Mouse (Mus musculus) right cerebral cortex, postnatal 36 days (tissue): ENCODE data around the gene Cacna2d2.
"Not testable (repeated sequence)": the region's sequence is repeated elsewhere in the genome, so short reads cannot be mapped to it uniquely, and the experiment has no call there.

ENCODE experiments used
- DNase-seq, 2 experiments: peaks; one replicate each; pipeline ENCODE4 v3.0.0; 2022; ENCODE audit warnings: low spot score in 2 of 2, mixed read lengths in 1 of 2

Gene Cacna2d2

DNA sequence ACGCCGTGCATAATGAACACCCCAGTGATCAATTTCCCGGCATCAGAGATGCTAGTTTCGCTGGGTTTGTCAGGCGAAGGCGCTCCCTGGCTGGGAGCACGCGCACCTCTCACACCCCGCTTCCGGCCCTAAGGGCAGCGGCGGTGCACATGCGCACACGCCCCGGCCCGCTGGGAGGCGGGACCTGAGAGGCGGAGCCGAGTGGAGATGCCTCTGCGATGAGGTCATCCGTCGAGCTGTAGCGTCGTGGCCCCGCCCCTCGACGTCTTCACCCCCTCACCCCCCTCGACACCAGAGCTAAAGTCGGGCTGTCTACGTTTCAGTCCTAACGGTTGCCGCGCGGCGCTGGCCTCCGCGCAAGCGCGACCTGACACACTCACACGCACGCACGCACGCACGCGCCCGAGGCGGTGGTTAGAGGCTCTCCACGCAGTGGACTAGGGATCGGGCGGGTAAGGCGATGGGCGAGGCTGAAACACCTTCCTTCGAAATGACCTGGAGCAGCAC is 155.0 kb downstream of the Cacna2d2 start:
- peak; percentile 95 for DNase-seq

DNA sequence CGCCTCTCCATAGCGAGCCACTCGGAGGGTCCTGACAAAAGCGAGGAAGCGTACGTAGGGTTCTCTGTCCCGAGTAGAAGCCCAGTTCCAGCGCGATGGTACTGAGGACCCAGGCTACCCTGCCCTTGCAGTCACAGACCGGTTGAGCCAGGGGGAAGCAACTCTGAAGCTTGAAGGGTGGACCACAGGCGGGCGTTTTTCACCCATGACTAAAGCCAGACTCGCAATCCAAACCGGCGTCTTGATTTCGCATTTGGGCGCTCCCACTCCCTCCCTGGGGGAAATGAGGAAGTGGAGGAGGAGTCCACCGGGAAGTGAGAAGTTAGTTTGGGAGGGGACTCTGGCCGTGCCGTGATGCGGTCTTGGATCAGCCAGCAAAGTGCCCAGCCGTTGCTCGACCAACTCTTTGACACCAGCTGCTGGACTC is 155.6 kb downstream of the Cacna2d2 start:
- no peak for DNase-seq

DNA sequence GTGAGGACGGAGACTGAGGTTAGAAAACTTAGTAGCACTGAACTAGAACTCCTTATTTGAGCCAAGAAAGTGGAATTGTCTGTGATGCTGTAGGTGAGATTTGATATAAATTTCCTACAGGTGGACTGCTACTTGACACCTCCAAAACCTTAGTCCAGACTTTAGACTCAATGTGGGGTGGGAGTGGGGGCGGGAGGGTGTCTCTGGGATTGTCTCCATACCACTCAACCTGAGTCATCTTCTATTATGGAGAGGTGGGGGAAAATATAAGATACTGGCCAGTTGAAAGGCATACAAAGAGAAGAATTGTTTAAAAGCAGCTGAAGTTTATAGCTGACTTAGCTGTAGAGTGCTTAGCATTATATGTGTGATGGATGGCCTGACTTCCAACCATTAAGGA is 156.3 kb downstream of the Cacna2d2 start:
- no peak for DNase-seq

DNA sequence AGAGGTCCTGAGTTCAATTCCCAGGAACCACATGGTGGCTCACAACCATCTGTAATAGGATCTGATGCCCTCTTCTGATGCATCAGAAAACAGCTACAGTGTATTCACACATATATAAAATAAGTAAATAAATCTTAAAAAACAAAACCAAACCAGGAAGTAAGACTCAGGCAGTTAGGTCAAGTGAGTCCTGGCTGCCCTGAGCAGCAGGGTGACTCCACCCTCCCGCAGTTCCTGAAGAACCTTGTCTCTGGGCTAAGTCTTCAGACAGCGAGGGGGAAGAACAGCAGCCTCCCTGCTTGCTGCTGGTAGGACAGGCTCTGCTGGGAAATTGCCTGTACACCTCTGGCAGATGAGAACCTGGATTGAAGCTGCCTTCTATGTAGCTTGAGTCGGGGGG is 156.9 kb downstream of the Cacna2d2 start:
- DNase-seq: no peak

DNA sequence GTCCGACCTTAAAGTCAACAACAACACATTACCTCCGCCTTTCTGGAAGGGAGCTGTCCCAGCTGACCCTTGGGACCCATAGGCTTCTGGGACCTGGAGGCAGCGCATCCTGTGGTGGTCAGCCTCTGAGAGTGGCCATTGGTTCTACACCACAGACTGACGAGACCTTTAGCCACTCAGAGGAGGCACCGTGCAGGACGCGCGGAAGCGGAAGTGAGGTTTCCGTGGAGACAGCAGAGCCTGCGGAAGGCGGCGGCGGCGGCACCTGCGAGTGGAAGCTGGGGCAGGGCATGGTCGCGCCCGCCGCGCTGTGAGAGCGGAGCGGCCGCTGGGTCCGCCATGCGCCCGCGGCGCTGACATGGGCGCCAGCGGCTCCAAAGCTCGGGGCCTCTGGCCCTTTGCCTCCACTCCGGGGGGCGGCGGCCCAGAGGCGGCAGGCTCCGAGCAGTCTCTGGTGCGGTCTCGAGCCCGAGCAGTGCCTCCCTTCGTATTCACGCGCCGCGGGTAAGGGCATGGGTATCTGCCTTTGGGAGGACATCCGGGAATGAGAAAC is 163.7 kb downstream of the Cacna2d2 start, which contains the start of gene Tusc2:
Gene Tusc2, plus strand, starts transcription at position 227 of the 553 bp plus-strand sequence.
- peak; percentile 96 to 98 for DNase-seq

DNA sequence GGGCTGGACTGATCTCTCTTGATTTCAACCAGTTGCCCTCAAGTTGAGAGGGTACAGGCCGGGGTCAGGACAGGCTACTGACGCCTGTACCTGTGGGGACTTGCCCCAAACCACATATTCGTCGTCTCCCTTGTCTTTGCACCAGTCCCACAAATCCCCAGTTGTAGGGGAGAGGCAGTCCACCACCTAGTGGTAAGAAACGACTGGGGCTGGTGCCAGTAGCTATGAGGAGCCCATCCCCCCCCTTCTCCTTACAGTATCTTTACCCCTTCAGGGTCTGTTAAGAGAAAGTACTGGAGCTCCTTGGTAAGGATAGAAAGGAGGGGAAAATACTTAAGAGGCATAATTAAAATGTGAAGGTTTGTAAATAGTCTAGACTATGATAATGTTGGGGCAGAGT is 166.1 kb downstream of the Cacna2d2 start:
- DNase-seq: not testable (repeated sequence)

DNA sequence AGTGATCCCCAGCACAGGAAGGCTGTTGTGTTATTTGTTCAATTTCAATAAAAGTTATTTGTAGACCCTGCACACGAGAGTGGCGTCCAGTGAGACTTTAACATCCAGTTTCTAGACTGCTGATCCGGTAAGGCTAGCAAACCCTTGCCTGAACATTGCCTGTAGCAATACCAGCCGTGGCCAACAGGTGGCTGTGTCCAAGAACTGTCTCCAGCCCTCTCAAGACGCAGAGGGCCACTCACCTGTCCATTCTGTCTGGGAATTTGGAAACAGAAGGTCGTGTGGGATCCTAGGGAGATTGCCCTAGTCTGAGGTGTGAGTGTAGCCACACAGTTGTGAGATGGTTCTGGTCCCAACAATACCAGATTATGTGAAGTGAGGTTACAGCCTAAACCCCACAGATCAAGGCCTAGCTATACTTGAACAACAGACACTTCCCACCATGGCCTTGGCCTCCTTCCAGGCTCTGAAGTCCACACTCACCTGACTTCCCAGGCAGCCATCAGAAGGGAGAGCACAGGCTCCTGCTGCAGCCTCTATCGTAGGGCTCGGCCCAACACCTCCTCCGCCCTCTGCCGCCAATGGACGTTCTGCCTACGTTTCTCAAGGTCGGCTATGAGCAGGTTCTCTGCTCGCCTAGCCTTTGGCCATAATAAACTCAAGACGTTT is 166.8 kb downstream of the Cacna2d2 start:
- peak; percentile 55 to 56 for DNase-seq

DNA sequence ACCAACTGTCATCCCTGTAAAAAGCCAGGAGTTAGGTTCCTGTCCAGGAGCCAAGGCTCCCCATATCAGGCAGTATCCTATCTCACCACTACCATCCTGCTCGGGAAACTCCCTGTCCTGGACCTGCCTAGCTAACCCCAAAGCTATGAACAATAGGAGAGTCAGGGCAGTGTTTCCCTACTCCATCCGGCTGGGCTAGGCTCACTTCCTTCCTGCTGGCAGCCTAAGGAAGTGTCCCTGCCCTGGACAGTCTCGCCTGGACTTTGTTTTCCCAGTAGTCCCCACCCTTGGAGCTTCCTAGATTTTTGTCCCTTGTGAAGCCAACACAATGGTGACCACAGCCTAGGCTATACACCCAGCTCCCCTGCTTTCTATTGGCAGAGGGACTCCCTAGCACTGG is 167.4 kb downstream of the Cacna2d2 start:
- DNase-seq: no peak

DNA sequence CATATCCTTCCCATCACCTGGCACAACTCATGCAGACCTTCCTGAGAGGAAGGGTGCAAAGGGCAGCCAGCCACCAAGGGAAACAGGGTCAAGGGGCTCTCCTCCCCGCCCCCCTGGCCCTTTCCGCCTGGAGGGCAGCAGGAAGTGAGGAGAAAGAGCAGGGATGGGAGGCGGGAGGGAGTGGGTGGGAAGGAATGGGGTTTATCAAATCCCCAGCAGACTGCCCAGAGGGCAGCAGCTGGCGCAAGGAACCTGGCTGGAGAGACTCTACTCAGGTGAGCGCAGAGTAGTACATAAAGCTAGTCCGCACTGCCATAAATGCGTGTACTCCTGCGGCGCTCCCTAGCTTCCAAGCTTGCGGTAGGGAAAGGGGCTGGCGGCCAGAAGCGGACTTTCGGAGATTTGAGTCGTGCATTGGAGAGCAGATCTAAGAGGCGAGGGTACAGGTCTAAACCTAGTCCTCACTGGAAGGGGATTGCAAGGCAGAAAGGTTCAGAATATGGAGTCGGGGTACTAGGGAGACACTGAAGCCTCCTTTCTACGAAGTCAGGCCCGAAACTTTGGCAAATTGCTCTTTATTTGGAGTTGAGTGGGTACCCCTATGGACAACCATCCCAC is 168.4 kb downstream of the Cacna2d2 start, which contains the start of gene Hyal2:
Gene Hyal2, plus strand, starts transcription at position 244 of the 618 bp plus-strand sequence.
- DNase-seq: no peak

DNA sequence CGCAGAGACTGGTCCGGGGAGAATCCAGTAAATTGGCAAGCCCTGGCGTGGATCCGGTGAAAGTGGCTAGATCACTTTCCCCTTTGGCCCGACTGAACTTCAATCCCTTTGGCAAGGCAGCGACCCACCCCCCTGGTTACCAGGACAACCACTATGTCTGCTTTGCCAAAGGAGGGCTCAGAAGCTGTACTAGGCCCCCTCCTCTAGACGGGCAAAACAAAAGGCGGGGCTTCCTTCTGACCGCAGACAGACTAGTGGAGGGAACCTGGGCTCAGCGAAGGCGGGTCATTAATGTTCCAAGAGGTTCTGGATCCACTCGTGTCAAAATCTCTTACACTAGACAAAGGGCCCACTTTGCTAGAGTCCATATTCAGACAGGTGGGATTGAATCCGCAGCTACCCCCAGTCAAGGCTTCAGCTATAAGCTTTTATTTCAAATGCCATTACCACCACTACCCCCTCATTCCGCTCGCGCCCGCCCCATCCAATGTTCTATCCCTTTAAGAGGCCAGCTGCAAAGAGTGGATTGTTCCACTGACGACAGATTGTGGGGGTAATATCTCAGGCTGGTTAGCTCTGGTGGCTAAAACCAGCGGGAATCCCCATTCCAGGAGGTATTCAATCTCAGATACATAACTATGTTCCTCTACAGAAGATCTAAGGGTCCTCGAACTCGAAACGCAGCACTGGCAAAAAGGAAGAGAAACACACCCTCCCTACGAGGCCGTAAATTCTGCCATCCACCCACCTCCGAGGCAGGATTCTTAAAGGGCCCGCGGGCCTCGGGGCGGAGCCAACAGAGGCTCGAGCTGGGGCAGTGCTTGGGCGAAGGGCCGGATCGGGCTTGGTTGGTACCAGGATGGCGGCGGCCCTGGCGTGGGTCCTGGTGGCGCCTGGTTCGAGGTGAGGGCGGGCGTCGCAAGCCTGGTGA is 169.2 kb downstream of the Cacna2d2 start:
- peak; percentile 61 to 66 for DNase-seq

DNA sequence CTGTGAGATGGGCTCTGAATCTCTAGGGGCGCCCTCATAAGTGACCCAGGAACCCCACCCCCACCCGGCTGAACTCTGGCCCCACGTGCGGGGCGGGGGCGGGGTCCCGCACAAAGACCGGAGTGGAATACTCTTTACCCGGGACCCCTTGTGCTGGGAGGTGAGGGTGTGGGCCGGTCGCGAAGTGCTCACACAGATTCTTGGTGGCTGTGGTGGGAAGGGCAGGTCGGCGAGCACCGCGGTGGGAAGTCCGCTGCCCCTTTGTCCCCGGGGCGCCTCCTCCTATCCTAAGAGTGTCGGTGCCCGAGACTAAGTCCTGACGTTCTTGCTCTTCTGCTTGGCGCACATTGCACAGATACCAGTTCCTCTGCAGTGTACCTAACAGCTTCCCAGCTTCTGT is 169.9 kb downstream of the Cacna2d2 start:
- no peak for DNase-seq

DNA sequence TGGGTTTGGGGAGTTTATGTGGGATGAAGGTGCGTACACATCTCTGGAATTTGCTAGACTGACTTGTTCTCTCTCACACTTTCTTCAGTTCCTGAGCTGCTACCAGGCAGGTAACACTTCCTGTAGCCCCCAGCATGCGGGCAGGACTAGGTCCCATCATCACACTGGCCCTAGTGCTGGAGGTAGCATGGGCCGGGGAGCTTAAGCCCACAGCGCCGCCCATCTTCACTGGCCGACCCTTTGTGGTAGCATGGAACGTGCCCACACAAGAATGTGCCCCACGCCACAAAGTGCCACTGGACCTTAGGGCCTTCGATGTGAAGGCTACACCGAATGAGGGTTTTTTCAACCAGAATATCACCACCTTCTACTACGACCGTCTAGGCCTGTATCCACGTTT is 170.6 kb downstream of the Cacna2d2 start:
- no peak for DNase-seq

DNA sequence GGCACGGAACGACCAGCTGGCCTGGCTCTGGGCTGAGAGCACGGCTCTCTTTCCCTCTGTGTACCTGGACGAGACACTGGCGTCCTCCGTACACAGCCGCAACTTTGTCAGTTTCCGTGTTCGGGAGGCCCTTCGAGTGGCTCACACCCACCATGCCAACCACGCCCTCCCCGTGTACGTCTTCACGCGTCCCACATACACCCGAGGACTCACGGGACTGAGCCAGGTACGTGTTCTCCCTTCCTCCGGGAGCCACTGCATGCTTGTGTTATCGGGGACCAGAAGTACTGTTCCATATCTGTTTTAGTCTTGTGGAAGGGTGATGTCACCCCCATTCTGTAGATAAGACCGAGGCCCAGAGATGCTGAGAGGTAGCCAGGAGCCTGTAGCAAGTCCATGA is 171.4 kb downstream of the Cacna2d2 start:
- no peak for DNase-seq

DNA sequence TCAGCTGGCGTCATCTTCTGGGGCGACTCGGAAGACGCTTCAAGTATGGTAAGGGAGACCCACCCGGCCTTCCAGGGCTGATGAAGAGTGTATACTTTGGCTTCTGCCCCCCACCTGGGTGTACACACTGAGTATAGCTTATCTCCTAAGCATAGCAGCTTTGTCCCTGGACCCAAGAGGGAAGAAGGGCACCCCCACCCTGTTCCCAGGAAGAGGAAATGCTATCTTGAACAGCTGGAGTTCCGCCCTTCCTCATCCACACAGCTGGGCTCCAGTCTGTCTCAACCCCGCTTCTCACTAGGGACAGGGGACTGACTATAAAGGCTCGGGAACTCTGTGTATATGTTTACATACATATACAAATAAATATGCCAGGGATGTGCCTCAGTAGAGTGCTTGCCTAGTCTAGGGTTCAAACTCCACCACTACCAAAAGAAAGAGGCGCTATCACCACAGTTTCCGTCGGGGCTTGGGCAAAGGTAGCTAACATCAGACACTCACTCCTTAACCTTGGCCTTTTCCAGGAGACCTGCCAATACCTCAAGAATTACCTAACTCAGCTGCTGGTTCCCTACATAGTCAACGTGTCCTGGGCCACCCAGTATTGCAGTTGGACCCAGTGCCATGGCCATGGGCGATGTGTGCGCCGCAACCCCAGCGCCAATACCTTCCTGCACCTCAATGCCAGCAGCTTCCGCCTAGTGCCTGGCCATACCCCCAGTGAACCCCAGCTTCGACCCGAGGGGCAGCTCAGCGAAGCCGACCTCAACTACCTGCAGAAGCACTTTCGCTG is 172.3 kb downstream of the Cacna2d2 start:
- no peak for DNase-seq

DNA sequence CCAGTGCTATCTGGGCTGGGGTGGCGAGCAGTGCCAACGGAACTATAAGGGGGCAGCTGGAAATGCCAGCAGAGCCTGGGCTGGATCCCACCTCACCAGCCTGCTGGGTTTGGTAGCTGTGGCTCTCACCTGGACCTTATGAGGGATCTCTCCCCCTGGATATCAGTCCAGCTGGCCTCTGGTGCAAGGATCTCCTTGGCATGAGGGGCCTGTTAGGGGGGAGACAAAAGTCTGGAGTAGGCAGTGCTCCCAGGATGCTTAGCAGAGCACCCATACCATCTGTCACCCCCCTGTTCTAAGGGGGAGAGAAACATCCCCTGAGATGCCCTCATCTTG is 172.9 kb downstream of the Cacna2d2 start:
- DNase-seq: no peak

DNA sequence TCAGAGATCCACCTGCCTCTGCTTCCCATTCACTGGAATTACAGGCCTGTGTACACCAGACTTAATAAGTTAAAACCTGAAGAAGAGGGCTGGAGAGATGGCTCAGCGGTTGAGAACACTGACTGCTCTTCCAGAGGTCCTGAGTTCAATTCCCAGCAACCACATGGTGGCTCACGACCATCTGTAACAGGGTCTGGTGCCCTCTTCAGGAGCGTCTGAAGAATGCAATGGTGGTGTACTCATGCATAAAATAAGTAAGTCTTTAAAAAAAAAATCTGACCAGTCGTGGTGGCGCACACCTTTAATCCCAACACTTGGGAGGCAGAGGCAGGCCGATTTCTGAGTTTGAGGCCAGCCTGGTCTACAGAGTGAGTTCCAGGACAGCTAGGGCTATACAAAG is 174.4 kb downstream of the Cacna2d2 start:
- not testable (repeated sequence) for DNase-seq

DNA sequence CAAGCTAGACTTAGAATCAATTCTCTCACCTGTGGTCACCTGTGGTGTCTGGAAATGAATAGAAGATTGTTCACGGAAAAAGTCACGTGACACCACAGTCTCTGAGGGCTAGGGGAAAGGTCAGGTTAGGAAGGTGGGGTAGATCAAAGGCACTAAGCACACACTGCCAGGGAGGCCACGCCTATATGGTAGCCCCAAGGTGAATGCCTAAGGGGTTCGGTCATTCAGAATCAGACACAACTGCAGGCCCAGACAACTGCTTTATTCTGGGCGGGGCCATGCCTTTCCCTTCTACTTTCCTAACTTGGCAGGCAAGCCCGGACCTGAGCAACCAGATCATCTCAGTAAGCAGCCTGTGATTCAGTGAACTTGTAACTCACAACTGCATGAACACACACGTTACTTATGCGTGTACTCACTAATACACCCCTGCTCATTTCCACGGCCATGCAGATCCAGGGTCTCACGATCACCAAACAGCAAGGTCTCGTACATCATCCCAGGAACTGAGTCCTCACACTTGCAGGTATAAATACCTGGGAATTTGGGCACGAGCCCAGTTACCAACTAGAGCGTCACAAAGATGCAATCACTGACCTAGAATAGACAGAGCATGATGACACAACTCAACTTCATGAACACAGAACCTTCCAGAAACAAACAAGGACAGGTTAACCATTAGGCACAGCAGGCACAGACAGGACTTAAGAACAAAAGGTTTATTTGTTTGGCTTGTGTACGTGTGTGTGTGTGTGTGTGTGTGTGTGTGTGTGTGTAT is 176.4 kb downstream of the Cacna2d2 start:
- DNase-seq: no peak

DNA sequence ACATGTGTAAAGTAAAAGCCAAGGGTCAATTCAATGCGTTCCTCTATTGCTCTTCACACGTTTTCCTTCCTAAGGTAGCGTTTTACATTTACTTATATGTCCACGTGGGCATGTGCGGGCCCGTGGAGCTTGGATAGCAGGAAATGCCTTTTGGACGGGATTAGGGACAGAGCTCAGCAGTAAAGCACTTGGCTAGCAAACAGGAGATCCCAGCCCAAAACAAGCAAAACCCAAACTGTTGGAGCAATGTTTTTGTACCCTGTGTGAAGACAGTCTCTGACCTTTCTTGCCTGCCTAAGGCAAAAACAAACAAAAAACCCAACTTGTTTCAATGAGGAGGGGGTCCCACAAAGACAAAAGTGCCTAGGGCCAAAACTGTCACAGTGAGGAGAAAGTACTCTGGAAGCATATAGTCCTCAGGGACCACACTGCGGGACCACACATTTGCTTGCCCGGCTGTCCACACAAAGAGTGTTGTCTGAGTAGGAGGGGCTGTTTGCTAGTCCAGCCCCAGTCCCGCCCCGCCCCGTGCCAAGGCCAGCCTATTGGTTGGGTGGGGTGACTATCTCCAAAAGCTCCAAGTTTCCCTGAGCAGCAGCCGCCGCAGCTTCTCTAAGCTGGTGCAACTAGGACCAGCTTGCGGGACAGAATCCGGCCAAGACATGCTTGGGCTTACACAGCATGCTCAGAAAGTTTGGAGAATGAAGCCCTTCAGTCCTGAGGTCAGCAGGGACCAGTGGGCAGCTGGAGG is 177.1 kb downstream of the Cacna2d2 start, which contains the start of gene Hyal1:
Gene Hyal1, plus strand, starts transcription at position 571 of the 751 bp plus-strand sequence.
- DNase-seq: no peak

DNA sequence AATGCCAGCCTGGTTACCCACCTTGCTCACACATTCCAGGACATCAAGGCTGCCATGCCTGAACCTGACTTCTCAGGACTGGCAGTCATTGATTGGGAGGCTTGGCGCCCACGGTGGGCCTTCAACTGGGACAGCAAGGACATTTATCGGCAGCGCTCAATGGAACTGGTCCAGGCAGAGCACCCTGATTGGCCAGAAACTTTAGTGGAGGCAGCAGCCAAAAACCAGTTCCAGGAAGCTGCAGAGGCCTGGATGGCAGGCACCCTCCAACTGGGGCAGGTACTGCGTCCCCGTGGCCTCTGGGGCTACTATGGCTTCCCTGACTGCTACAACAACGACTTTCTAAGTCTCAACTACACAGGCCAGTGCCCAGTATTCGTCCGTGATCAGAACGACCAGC is 178.5 kb downstream of the Cacna2d2 start:
- DNase-seq: no peak

DNA sequence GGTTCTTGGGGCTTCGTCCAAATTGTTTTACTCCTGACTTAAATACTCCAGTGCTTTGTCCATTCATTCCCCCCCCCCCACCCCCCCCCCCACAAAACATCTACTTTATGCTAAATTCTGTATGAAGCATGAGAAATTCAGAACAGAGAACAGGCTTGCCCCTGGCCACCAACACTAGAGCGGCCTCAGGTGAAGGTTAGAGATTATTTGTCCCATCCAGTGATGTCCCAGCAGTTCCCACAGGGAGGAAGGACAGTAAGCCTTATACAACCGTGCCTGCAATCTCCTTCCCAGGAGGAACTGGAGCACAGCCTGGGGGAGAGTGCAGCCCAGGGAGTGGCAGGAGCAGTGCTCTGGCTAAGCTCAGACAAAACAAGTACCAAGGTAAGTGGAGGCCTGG is 179.2 kb downstream of the Cacna2d2 start, which contains the start of gene Naa80:
Gene Naa80, plus strand, starts transcription at position 301 of the 400 bp plus-strand sequence.
- no peak for DNase-seq
